Mouse (Mus musculus): Measurements from ENCODE around the gene Gfod1. TPM values are rescaled to one million over a fixed set of nuclear protein-coding genes. Genes with fewer than 3 reads are reported as not detected.

Gfod1 gene
- polyA plus RNA-seq (2017; shearing (Covaris generic)), result 17.5 TPM

DNA sequence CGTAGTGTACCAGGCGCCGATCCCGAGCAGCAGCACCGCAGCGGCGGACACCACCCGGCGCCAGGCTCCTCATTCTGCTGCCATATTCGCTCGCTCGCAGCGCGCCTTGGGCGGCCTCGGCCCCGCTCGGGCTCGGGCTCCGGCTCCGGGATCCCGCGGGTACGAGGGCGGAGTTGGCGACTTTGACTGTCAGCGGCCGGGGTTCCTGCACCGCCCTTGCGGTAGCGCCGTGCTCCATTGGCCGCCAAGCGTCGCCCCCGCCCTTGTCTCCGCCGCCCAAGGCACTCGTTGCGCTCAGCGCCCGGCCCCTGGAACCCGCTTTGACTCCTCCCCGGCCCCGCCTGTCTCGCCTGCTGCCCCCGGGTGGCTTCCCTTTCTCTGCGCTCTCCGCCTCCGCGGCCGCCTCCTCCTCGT is at the start of gene Gfod1:
TSS of gene Gfod1 (minus strand) at position 155 of the 414 bp plus-strand sequence.

DNA sequence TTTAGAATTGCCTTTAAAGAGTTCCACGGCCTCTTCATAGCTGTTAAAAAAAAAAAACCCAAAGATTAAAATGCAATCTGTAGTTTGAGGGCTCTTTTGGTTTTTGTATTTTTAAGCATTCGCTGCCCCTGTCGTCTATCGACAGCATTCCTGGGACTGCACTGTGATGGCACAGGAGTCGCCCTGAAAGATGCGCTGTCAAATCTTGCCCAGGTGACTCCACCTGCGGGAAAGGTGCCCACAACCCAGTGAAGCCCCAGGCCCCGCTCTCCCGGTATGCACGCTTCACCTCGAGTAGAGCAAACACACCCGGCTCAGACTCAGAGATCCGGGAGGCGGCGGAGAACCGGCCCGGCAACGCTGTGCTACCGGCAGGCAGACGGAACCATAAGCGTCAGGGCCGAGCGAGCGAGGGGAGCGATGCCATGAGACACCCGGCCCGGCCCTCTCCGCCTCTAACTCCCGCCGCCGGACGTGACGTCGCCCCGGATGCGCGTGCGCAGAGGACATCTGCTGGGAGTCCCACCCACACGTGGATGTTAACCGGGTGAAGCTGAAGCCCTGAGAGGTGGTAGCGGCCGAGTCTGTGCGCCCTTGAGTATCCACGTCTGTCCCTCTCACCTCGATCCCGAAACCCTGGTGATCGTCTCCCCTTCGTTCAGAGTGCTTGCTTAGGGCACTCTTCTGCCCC is 132.8 kb downstream of the Gfod1 start, which contains the start of gene Tbc1d7:
TSS of gene Tbc1d7 (minus strand) at position 482 of the 691 bp plus-strand sequence.

Other genes with a start within 250 kb of the Gfod1 start
- gene Tbc1d7, start 132.7 kb downstream of the Gfod1 start, polyA plus RNA-seq (2017; shearing (Covaris generic)), result 3.5 TPM
- 5.0 TPM for gene Sirt5, start 61.3 kb upstream of the Gfod1 start, polyA plus RNA-seq (2017; shearing (Covaris generic))
- gene Nol7, start 94.2 kb upstream of the Gfod1 start, polyA plus RNA-seq (2017; shearing (Covaris generic)), result 165 TPM
- gene Ranbp9, start 177.1 kb upstream of the Gfod1 start, polyA plus RNA-seq (2017; shearing (Covaris generic)), result 162 TPM

Data from effector memory CD4-positive, alpha-beta T cell, adult 7 months (primary cell).